Mouse (Mus musculus) retina, postnatal 1 day (tissue): ENCODE results near the gene Olfr1263.
A peak's percentile ranks its signal among the peaks of the same experiment; 100 is the strongest.

ENCODE experiments used
- DNase-seq: peaks from one replicate; pipeline ENCODE4 v3.0.0-alpha.2; 2012

Gene Olfr1263

DNA sequence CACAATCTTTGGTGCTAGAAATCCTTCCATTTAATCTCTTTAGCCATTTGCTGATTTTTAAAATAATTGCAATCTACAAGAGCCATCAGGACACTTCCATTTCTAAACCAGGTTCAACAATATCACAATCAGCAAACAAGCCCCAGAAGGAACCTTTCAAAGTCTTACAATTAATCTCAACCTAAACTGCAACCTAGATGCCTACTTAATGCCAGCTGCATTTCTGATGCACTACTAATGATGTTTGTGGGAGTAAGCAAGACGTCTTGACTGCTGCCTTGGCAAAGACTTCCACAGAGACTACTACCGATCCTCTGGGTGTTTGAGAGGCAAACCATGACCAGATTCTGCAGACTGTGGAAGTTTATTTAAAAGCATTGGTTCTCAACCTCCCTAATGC is at the start of gene Olfr1263:
Gene Olfr1263, plus strand, starts transcription at position 301 of the 400 bp plus-strand sequence.
- no peak for DNase-seq

DNA sequence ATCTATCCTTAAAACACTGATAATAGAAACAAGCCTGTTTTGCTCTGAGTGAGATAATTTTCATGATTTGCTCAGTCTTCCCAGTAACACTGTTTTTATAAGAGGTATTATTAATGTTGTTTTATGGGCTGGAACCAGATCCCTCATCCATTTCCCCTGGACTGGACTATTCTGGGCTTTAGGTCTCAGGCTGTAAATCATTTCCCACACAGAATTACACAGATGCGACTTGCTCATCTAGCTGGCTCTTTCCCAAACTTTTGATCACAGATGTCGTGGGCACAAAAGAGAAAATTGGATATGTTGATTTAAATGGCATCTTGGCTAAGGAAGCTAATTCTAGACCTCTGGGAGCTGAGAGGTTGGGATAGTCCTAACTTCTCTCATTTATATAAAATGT is 37.7 kb upstream of the Olfr1263 start, which contains the start of gene Olfr1260:
Gene Olfr1260, plus strand, starts transcription at position 157 of the 400 bp plus-strand sequence.
- DNase-seq = no peak

DNA sequence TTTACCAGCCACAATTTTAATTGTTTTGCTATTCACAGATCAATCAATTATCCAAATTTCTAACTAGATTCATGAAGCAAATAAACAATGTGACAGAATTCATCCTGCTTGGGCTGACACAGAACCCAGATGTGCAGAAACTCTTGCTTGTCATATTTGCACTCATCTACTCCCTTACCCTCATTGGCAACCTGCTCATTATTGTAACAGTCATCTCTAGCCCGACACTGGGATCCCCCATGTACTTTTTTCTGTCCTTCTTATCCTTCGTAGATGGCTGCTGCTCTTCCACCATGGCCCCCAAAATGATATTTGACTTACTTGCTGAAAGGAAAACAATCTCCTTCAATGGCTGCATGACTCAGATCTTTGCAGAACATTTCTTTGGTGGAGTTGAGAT is 34.2 kb upstream of the Olfr1263 start:
- DNase-seq = no peak

DNA sequence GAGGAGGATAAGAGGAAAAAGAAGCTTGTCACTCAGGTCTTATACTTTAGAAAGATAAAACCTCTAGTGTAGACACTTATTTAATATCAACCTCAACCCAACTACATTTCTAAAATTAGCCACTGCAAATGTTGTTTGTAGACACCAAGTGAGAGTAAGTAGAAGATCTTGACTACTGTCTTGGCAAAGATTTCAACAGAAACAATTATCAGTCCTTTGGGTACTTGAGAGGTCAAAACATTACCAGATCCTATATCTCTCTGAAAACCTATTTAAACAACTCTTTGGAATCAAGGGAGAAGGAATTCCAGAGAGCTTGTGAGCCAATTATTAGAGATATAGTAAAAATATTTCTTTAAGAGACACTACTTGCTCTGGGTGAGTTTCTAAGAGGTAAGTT is 21.0 kb upstream of the Olfr1263 start, which contains the start of gene Olfr1261:
Gene Olfr1261, plus strand, starts transcription at position 301 of the 400 bp plus-strand sequence.
- DNase-seq = no peak

DNA sequence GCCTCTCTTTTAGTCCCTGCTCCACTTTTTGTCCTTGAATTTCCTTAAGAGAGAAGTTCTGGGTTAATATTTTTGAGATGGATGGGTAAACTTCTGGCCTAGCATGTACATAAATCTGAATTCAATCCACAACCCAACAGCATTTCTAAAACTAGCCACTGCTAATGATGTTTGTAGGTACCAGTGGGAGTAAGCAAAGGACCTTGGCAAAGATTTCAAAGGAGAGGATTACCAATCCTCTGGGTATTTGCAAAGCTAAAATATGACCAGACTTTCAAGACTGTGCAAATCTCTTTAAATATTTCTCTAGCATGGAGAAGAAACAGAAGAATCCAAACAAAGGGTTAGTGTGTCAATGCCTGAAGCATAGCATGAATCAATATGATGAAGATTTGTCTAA is 12.1 kb upstream of the Olfr1263 start, which contains the start of gene Olfr1262:
Gene Olfr1262, plus strand, starts transcription at position 301 of the 400 bp plus-strand sequence.
- no peak for DNase-seq

DNA sequence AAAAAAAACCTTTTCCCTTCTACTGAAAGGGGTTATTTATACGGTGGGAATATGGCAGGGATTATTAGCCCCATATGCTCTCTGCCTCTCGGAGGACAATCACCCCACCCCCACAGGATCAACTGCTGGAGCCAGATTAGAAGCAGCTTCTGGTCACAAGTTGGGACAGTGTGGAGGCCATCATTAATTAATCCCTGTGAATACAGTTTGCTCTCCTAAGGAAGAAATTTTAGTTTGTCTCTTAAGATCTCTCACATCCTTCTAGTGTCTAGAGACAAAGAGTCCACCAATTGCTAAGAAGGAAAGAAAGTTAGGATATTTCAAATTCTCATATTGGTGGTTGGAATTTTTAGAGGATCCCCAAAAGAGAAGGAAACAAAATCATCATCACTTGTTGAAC is 13.5 kb downstream of the Olfr1263 start, which contains the start of gene Olfr1264:
Gene Olfr1264, minus strand, starts transcription at position 101 of the 400 bp plus-strand sequence.
- DNase-seq = peak; percentile 4

DNA sequence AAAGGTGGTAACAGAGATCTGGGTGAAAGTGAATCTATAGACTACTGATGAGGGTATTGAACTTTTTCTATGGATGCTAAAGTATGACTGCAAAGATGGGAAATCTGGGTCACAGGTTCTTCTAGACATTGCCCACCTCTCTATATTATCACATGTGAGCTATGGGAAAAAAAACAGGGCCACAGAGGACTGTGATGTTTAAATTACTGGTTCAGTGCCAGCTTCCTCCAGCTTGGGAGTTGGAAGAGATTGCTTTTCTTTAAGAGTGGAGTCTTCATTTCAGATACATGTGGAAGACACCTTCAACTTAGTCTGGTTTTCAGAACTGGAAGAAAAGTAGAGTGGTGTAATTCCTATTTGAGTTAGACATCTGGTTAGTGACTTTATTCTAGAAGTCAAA is 23.1 kb downstream of the Olfr1263 start, which contains the start of gene Olfr1265:
Gene Olfr1265, plus strand, starts transcription at position 301 of the 400 bp plus-strand sequence.
- no peak for DNase-seq

DNA sequence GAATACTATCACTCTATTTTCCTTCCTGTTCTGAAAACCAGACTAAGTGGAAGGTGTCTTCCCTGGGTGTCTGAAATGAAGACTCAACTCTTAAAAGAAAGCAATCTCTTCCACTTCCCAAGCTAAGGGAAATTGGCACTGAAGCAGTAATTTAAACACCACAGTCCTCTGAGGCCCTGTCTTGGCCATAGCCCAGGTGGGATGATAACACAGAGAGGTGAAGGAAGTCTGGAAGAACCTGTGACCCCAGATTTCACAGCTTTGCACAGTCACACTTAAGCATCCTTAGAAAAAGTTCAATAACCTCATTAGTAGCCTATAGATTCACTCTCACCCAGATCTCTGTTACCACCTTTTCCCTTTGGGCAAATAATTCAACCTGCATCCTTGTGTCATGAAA is 51.6 kb downstream of the Olfr1263 start, which contains the start of gene Olfr140:
Gene Olfr140, minus strand, starts transcription at position 101 of the 400 bp plus-strand sequence.
- no peak for DNase-seq
